Mouse (Mus musculus) megakaryocyte, embryonic 14.5 days (primary cell): ENCODE results near the gene Nnat. TPM values are rescaled to one million over a fixed set of nuclear protein-coding genes. Genes with fewer than 3 reads are reported as not detected.

ENCODE experiments used
- H3K27me3 ChIP-seq: replicated peaks from 2 replicates; pipeline ENCODE3; 2012; ENCODE audit warnings: inconsistent platforms
- H3K36me3 ChIP-seq: replicated peaks from 2 replicates; pipeline ENCODE3; 2012; ENCODE audit warnings: low read length, inconsistent platforms, mixed read lengths
- H3K4me1 ChIP-seq: 2 replicates; pipeline ENCODE4 v1.6.1; 2012; ENCODE audit warnings: inconsistent platforms
- H3K4me3 ChIP-seq: replicated peaks from 2 replicates; pipeline ENCODE3; 2012; ENCODE audit warnings: moderate library complexity, mild to moderate bottlenecking, inconsistent platforms
- H3K9me3 ChIP-seq: 2 replicates; pipeline ENCODE4 v1.6.1; 2012; ENCODE audit warnings: inconsistent platforms
- FLI1 ChIP-seq: IDR thresholded peaks from 2 replicates; pipeline ENCODE4 v1.6.1; 2012; ENCODE audit warnings: low read length, inconsistent platforms, mixed read lengths
- GATA1 ChIP-seq: IDR thresholded peaks from 3 replicates; pipeline ENCODE4 v1.6.1; 2012; ENCODE audit warnings: mixed read lengths, low read length, inconsistent platforms, borderline replicate concordance
- polyA plus RNA-seq: library from polyadenylated mRNA; stranded (reverse); fragments of >175 nt; gene quantifications from 2 replicates; pipeline ENCODE4 v1.2.3, GENCODE M21; 2012; ENCODE audit warnings: low replicate concordance; ENCODE audit not compliant: insufficient read depth

The Nnat gene
- polyA plus RNA-seq, 1 experiment: not detected

DNA sequence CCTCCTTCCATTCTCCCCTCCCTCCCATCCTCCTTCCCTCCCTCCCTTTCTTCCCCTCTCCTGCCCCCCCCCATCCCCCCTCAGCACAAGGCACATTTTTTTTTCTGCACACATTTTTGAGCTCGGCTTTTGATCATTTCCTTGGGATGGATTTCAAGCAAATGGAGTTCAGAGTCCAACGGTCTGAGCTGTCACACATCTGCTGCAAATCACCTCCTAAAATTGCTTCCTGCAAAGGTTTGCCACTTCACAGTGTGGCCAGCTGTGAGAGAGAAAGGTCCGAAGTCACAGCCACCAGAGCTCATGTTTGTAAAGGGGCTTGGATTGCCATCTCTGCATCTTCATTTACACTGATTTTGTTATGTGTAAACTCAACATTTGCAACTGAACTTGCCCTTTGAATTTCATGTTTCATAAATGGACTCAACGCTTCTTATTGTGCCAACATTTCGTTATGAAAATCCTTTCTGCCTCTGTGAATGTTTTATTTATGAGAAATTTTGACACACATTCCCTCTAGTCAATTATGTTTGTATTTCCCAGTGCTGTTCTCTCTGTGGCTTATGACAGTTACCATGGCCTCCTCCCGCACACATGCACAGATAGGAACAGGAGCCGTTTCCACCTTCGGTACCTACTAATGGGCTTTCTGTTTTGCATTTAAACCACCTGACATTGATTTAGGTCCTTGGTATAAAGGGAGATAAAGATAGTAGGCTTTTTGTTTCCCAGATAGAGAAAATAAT lies 28.0 kb upstream of the Nnat start:
- peaks cover 63% of the 10 kb centered on the region for H3K27me3 ChIP-seq
- no peaks in the 10 kb centered on the region for H3K36me3 ChIP-seq
- TF ChIP-seq FLI1 (no peak), GATA1 (no peak)
- H3K4me3 ChIP-seq: no peak overlapping the region
- no peaks in the 10 kb centered on the region for H3K9me3 ChIP-seq
- H3K4me1 ChIP-seq: peaks cover 9% of the 10 kb centered on the region

DNA sequence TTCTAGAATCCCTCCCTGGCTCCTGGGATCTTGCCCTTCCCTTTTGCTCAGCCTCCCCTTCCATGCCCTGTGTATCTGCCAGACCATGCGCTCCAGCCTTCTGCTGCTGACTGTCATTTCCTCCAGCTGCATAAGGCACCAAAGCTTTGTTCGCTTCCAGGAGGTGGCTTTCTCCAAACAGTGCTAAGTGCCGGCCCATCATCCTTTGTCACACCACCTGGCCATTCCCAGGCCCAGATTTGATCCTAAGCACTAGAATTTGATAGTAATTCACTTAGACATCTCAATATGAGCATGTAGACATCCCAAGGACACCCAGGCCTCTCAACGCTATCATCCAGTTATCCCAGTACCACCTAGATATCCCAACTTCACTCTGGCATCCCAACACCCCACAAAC lies 25.7 kb upstream of the Nnat start:
- TF ChIP-seq GATA1: no peak
- no peak for TF ChIP-seq FLI1
- H3K27me3 ChIP-seq: peaks cover 79% of the 10 kb centered on the region
- no peak overlapping the region for H3K4me3 ChIP-seq
- peaks cover 15% of the 10 kb centered on the region for H3K4me1 ChIP-seq
- H3K9me3 ChIP-seq: no peaks in the 10 kb centered on the region
- peaks cover 2% of the 10 kb centered on the region for H3K36me3 ChIP-seq

DNA sequence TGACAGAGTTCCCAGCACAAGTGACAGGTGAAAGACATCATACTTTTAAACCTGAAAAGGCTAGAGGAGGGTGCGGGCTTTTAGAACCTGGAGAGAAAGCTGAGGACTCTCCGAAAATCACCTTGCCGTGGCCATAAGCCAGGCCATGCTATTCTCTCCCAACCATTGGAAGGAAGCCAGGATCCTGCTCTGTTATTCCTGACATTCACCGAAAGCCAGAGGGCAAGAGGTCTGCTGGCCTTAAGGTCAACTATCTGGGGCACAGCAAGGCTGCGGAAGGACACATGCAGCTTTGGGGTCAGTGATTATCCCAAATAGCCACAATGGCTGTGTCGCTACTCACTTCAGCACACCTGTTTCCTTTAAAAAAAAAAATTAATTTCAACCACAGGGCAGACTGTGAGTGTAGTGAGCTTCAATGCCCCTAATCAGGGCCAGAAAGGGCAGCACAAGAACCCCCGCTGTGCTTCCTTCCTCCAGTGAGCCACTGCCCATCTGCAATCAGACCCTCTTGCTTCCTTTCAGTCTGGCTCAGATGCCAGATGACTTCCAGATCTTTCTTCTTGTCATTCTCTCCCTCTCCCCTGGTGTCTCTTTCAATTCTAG lies 23.3 kb upstream of the Nnat start:
- Histone ChIP-seq H3K36me3 (peaks cover 23% of the 10 kb centered on the region), H3K9me3 (no peaks in the 10 kb centered on the region), H3K27me3 (peaks cover 59% of the 10 kb centered on the region), H3K4me3 (no peak overlapping the region), H3K4me1 (peaks cover 15% of the 10 kb centered on the region)
- no peak for TF ChIP-seq FLI1
- TF ChIP-seq GATA1: no peak

DNA sequence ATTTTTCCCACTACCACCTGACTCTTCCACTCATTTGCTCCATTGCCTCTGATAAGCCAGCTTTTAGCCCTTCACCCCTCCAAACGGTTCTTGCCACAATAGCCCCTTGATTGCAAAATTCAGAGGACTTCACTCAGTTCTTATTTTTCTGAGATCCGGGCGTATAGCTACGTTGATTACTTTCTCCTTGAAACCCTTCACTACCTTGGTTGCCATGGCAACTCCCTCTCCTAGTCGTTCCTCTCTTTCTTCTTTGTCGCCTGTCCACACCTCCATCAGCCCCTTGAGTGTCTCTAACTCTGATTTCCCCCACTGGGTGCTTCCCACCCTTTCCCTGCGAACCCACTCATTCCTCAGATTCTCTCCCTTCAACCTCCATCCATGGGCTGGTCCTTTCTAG lies 22.8 kb upstream of the Nnat start:
- TF ChIP-seq FLI1 (no peak), GATA1 (no peak)
- Histone ChIP-seq H3K36me3 (peaks cover 29% of the 10 kb centered on the region), H3K4me1 (peaks cover 15% of the 10 kb centered on the region), H3K27me3 (peaks cover 57% of the 10 kb centered on the region), H3K4me3 (no peak overlapping the region), H3K9me3 (no peaks in the 10 kb centered on the region)

DNA sequence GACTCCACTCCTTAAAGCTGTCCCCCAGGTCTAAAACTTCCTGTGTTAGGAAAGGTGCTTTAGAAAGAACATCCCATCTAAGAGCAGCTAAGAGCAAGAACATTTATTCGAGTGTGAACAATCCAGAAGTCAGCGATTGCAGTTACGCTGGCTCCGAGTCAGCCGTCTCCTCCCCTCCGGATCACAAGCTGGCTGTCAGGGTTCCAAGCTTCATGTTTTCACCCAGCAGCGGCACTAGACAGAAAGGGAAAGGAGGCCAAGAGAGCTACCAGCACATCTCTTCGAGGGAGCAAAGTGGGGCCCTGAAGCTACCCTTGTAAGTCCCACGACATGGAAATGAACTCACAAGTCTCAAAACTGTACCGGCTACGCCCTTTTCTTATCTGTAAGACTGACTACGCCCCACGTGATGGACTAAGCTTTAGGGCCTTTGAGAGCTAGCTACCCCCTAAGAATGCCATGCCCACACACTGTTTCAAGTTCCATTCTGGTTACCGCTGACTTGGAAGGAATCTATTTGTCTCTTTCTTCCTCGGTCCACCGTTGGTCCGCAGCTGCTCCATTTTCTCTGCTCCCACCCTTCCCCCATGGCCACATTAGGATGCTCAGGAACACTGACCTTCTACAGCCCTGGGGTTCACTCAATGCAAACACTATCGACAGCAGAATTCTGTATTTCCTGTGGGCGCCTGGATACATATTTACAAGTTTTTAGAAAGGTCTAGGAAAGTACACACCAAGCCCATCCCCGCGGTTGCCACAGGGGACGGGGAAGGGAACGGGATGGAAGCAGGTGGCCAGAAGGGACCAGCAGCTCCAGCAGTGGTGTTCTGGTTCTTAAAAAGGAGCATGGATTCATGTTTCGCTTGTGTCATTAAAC lies 19.6 kb upstream of the Nnat start:
- no peak overlapping the region for H3K4me3 ChIP-seq
- TF ChIP-seq GATA1 (no peak), FLI1 (no peak)
- H3K36me3 ChIP-seq: peaks cover 54% of the 10 kb centered on the region
- peaks cover 33% of the 10 kb centered on the region for H3K27me3 ChIP-seq
- H3K9me3 ChIP-seq: no peaks in the 10 kb centered on the region
- peaks cover 11% of the 10 kb centered on the region for H3K4me1 ChIP-seq

DNA sequence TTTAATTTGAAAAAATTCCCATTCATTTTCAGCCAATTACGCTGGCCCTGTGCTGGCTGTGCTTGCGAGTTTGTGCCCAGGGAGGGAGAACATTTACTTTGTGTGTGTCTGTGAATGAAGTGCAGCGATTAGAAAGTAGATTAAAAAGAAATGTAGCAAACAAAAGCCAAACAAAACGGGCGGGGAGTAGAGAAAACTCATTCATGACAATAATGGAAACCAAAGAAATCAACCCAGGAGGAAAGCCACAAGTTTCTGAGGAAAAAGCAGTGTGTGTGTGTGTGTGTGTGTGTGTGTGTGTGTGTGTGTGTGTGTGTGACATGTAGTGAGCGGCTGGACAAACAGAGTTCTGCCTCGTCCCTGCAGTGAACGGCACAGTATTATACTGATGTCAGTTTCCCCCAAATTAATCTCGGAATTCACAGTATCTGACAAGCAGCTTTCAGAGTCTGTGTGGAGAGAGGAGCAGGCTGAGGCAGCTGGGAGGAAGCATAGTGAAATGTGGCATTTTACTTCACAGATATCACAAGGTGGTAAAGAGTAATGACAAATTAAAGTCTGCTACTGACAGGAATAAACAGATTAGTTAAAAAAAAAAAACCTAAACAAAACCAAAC lies 18.8 kb upstream of the Nnat start:
- Histone ChIP-seq H3K4me3 (no peak overlapping the region), H3K27me3 (peaks cover 28% of the 10 kb centered on the region), H3K9me3 (no peaks in the 10 kb centered on the region), H3K4me1 (peaks cover 11% of the 10 kb centered on the region), H3K36me3 (peaks cover 62% of the 10 kb centered on the region)
- TF ChIP-seq GATA1 (no peak), FLI1 (no peak)

DNA sequence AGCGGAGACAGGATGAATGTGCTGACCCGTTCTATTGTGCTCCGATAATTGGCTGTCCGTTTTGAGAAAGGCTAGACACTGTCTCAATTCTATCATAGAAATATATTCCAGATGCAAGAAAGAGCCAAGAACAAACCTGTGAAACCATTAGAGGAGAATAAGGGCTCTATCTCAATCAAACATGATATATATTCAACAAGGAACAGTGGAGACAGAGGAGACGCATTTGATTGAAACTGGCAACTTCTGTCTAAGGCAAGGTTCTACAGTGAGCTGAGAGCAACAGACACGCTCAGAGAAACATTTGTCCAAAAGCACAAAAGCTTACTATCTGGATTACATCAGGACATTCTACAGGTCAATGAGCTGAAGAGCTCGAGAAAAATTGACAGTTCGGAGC lies 18.2 kb upstream of the Nnat start:
- Histone ChIP-seq H3K36me3 (peaks cover 67% of the 10 kb centered on the region), H3K9me3 (no peaks in the 10 kb centered on the region), H3K4me3 (no peak overlapping the region), H3K4me1 (peaks cover 11% of the 10 kb centered on the region), H3K27me3 (peaks cover 23% of the 10 kb centered on the region)
- TF ChIP-seq FLI1 (no peak), GATA1 (no peak)

DNA sequence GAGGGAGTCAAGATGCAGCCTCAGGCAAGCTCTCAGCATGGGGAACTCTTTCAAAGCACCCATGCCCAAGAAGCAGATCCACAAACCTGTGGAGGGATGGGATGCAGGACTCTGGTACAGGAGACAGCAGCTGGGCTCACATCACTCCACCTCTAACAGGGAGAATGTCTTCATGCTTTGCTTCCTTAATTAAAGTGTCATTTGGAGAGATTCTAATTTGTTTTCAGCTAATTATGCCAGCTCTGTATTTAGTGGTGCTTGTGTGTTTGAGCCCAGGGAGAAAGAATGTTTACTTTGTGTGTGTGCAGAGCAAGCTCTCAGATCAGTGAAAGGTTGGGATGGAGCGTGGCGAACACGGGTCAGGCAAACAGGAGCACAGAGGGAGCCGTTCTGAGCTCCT lies 17.5 kb upstream of the Nnat start:
- H3K27me3 ChIP-seq: peaks cover 15% of the 10 kb centered on the region
- no peak for TF ChIP-seq FLI1
- TF ChIP-seq GATA1: no peak
- no peaks in the 10 kb centered on the region for H3K9me3 ChIP-seq
- peaks cover 75% of the 10 kb centered on the region for H3K36me3 ChIP-seq
- H3K4me3 ChIP-seq: no peak overlapping the region
- peaks cover 4% of the 10 kb centered on the region; the same call in 1 of the 2 replicates for H3K4me1 ChIP-seq

DNA sequence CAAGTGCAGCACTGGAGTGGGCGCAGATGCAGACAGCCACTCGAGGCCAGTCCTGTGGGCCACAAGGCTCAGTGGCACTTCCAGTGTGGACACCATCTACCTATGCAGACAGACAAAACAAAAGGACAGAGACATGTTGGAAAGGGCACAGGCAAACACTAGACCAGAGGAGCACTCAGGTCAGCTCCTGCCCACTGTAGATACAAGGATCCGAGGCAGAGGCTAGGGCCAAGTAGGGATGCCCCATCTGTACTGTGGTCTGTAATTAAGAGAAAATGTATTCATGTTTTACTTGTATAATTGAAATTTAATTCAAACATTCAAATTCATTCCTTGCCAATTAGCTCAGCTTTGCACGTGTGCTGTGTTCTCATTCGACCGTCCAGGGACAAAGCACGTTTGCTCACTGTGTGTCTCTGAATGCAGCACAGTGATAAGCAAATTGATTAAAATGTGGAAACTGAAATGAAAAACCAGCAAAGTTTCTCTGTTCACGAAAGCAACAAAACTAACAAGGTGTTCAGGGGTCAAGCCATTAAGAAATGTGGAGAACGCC lies 15.5 kb upstream of the Nnat start:
- Histone ChIP-seq H3K27me3 (no peaks in the 10 kb centered on the region), H3K4me3 (no peak overlapping the region), H3K4me1 (peaks cover 6% of the 10 kb centered on the region; the same call in 1 of the 2 replicates), H3K9me3 (no peaks in the 10 kb centered on the region), H3K36me3 (peaks cover 87% of the 10 kb centered on the region)
- TF ChIP-seq FLI1 (no peak), GATA1 (no peak)
